Mouse (Mus musculus) lung, adult 2 months (tissue): Measurements from ENCODE around the gene Sptan1.

Source experiments
- CTCF ChIP-seq: fragments of 200-500 bp; IDR thresholded peaks from 2 replicates; pipeline ENCODE4 v1.5.1; 2011; ENCODE audit warnings: mild to moderate bottlenecking, low read length, control low read depth; ENCODE audit not compliant: insufficient read depth
- POLR2A ChIP-seq: fragments of 200-500 bp; IDR thresholded peaks from 2 replicates; pipeline ENCODE4 v1.6.1; 2011; ENCODE audit warnings: low read depth, mild to moderate bottlenecking, control low read depth, low read length, borderline replicate concordance; ENCODE audit errors: extremely low read depth

GRCm38 (mm10) chr2:30057223-30057904 is 92.0 kb downstream of the Sptan1 start, which contains the start of gene Set:
- no peak for TF ChIP-seq POLR2A
- no peak for TF ChIP-seq CTCF
